Mouse (Mus musculus) cortical plate, adult 2 months (tissue): Measurements from ENCODE around the gene Prss50.

Source experiments
- CTCF ChIP-seq: fragments of 200-500 bp; IDR thresholded peaks from 2 replicates; pipeline ENCODE4 v1.5.1; 2011; ENCODE audit warnings: mild to moderate bottlenecking, control low read depth, low read length; ENCODE audit not compliant: insufficient read depth; ENCODE audit errors: extremely low read depth
- POLR2A ChIP-seq: fragments of 200-500 bp; IDR thresholded peaks from 2 replicates; pipeline ENCODE4 v1.6.1; 2011; ENCODE audit warnings: mild to moderate bottlenecking, low read length, control low read depth; ENCODE audit not compliant: insufficient read depth; ENCODE audit errors: extremely low read depth

GRCm38 (mm10) chr9:110813789-110814188 lies 44.0 kb upstream of the Prss50 start, which contains the start of gene Prss44:
- TF ChIP-seq CTCF (no peak), POLR2A (no peak)
